ENCODE assay signal across 23 mouse cellular contexts in the genomic region with DNA sequence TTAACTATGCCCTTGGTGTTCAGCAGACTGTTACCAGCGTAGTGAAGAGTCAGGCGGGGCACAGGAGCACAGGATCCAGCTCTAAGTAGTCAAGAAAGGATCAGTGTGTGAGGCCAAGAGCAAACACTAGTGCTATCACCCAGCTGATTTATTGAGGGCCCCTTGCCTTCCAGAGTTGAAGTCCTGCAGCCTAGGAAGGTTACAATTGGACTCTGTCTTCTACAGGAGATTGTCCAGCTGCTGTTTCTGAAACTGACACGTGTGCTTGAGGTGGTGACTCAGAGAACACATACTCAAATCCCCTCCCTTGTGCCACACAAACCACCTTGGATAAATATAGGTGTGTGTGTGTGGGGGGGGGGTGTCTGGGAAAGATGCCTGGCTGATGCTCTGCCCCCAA. TPM values are rescaled to one million over a fixed set of nuclear protein-coding genes. Genes with fewer than 3 reads are reported as not detected.
A peak's percentile ranks its signal among the peaks of the same experiment; 100 is the strongest.
DNase-seq lines count a peak whose midpoint lies in the region; ATAC-seq and TF ChIP-seq lines count a peak whose summit lies in the region.
"Had no signal": no experiment of that assay in that cellular context is flagged by ENCODE, and none has a peak within 500 bp of the region (broad histone marks: within the 10 kb centered on the region; RNA-seq: fewer than 3 reads in every experiment).

No protein-coding gene starts in this region.

- TF ChIP-seq EP300 in CH12.LX (IDR thresholded peaks at IDR 0.05; ENCODE audit: low read length): no peak
- no peak for TF ChIP-seq EP300 in liver, postnatal 0 days (IDR thresholded peaks at IDR 0.05; ENCODE audit: low read depth)

- no peaks in the 10 kb centered on the region for H3K27me3 ChIP-seq in kidney, postnatal 0 days (ENCODE audit: insufficient read depth, low read length)
- H3K27me3 ChIP-seq in CH12.LX (replicated peaks): no peaks in the 10 kb centered on the region
- no peaks in the 10 kb centered on the region for H3K27me3 ChIP-seq in embryonic facial prominence, embryonic 14.5 days (replicated peaks; ENCODE audit: control insufficient read depth, insufficient read depth, low read length)
- H3K27me3 ChIP-seq in limb, embryonic 15.5 days: no peaks in the 10 kb centered on the region
- no peaks in the 10 kb centered on the region for H3K27me3 ChIP-seq in liver, postnatal 0 days (ENCODE audit: insufficient read depth, low read length)
- H3K27me3 ChIP-seq in hindbrain, embryonic 16.5 days (replicated peaks; ENCODE audit: control insufficient read depth, insufficient read depth, low read length): no peaks in the 10 kb centered on the region
- H3K27me3 ChIP-seq: forebrain, embryonic 15.5 days; midbrain, embryonic 13.5 days had no signal

- no peak overlapping the region for H3K27ac ChIP-seq in kidney, postnatal 0 days
- no peak overlapping the region for H3K27ac ChIP-seq in CH12.LX (ENCODE audit: insufficient read depth, low read depth)
- no peak overlapping the region for H3K27ac ChIP-seq in embryonic facial prominence, embryonic 14.5 days (replicated peaks; ENCODE audit: low read depth, low read length)
- H3K27ac ChIP-seq in limb, embryonic 15.5 days: no peak overlapping the region
- H3K27ac ChIP-seq in liver, postnatal 0 days (ENCODE audit: low read depth): no peak overlapping the region
- no peak overlapping the region for H3K27ac ChIP-seq in gastrocnemius, adult 2 months
- H3K27ac ChIP-seq in hindbrain, embryonic 16.5 days (ENCODE audit: low read depth, low read length): no peak overlapping the region
- H3K27ac ChIP-seq: forebrain, embryonic 15.5 days; heart, adult 2 months; hindbrain, postnatal 0 days; midbrain, embryonic 13.5 days had no signal

- TF ChIP-seq CTCF in kidney, postnatal 0 days (IDR thresholded peaks at IDR 0.05; ENCODE audit: low read depth): no peak
- no peak for TF ChIP-seq CTCF in CH12.LX (conservative IDR thresholded peaks at IDR 0.05 in 1 of 2, IDR thresholded peaks at IDR 0.05 in 1 of 2; ENCODE audit: low read depth in 2 of 2, low read length in 2 of 2)
- no peak for TF ChIP-seq CTCF in liver, postnatal 0 days (IDR thresholded peaks at IDR 0.05; ENCODE audit: low read depth)
- no peak for TF ChIP-seq CTCF in gastrocnemius, adult 2 months (IDR thresholded peaks at IDR 0.05)

- peak; percentile 61 for DNase-seq in kidney, postnatal 0 days (ENCODE audit: low spot score)
- DNase-seq in kidney, postnatal 36 days: no peak
- no peak for DNase-seq in CH12.LX (ENCODE audit: extremely low read depth)
- DNase-seq in embryonic facial prominence, embryonic 14.5 days (ENCODE audit: low spot score): no peak
- no peak for DNase-seq in liver, postnatal 0 days
- no peak for DNase-seq in gastrocnemius, adult 2 months
- DNase-seq: adrenal gland, postnatal 25 days; cerebellum, adult 8-10 months; heart, adult 2 months; layer of hippocampus, postnatal 36 days; right cerebral cortex, postnatal 25 days; thymus, postnatal 14 days had no signal

- TF ChIP-seq RAD21 in CH12.LX (IDR thresholded peaks at IDR 0.05; ENCODE audit: low read depth, low read length): no peak

- no peak overlapping the region for H3K4me2 ChIP-seq in kidney, postnatal 0 days (ENCODE audit: low read length)
- no peak overlapping the region for H3K4me2 ChIP-seq in CH12.LX (ENCODE audit: insufficient read depth, low read depth, poor library complexity, severe bottlenecking)
- H3K4me2 ChIP-seq in embryonic facial prominence, embryonic 14.5 days (ENCODE audit: low read depth, low read length): peak overlapping the region; percentile 19; the same call in 1 of the 2 replicates
- 0 out of 2 replicates have a peak overlapping the region, but pooled peaks have one; percentile 17 for H3K4me2 ChIP-seq in limb, embryonic 15.5 days
- no peak overlapping the region for H3K4me2 ChIP-seq in liver, postnatal 0 days (ENCODE audit: low read depth, low read length)
- no peak overlapping the region for H3K4me2 ChIP-seq in hindbrain, embryonic 16.5 days (ENCODE audit: low read length)
- H3K4me2 ChIP-seq: forebrain, embryonic 15.5 days; midbrain, embryonic 13.5 days had no signal

- H3K79me2 ChIP-seq in CH12.LX (replicated peaks; ENCODE audit: control insufficient read depth, extremely low read depth, insufficient read depth, poor library complexity, severe bottlenecking): no peaks in the 10 kb centered on the region

- no peak overlapping the region for H3K9ac ChIP-seq in kidney, postnatal 0 days (ENCODE audit: low read depth, low read length)
- H3K9ac ChIP-seq in CH12.LX (ENCODE audit: insufficient read depth, low read depth): no peak overlapping the region
- H3K9ac ChIP-seq in embryonic facial prominence, embryonic 14.5 days (ENCODE audit: low read depth, low read length): no peak overlapping the region
- no peak overlapping the region for H3K9ac ChIP-seq in limb, embryonic 15.5 days
- H3K9ac ChIP-seq in liver, postnatal 0 days (replicated peaks): no peak overlapping the region
- no peak overlapping the region for H3K9ac ChIP-seq in hindbrain, embryonic 16.5 days (ENCODE audit: low read depth, low read length)
- H3K9ac ChIP-seq: forebrain, embryonic 15.5 days; midbrain, embryonic 13.5 days had no signal

- no peak for TF ChIP-seq POLR2A in CH12.LX (IDR thresholded peaks at IDR 0.05; ENCODE audit: low read depth, low read length)

- 0 out of 2 replicates have a peak, but pooled peaks cover 3% of the 10 kb centered on the region for H3K4me1 ChIP-seq in kidney, postnatal 0 days (replicated peaks; ENCODE audit: insufficient read depth, low read length)
- H3K4me1 ChIP-seq in CH12.LX (ENCODE audit: control insufficient read depth in 1 of 2, insufficient read depth in 2 of 2): peaks cover 5 to 6% of the 10 kb centered on the region in 2 experiments; a peak in 1 of 4 replicates
- H3K4me1 ChIP-seq in embryonic facial prominence, embryonic 14.5 days (ENCODE audit: control insufficient read depth, insufficient read depth, low read length): peaks cover 7% of the 10 kb centered on the region; the same call in 1 of the 2 replicates
- H3K4me1 ChIP-seq in limb, embryonic 15.5 days: peaks cover 8% of the 10 kb centered on the region; the same call in 1 of the 2 replicates
- no peaks in the 10 kb centered on the region for H3K4me1 ChIP-seq in liver, postnatal 0 days (ENCODE audit: insufficient read depth)
- H3K4me1 ChIP-seq in hindbrain, embryonic 16.5 days (ENCODE audit: control insufficient read depth, insufficient read depth, low read depth, low read length): no peaks in the 10 kb centered on the region
- H3K4me1 ChIP-seq: forebrain, embryonic 15.5 days; midbrain, embryonic 13.5 days had no signal

- in situ Hi-C loops in CH12.LX (cut with MboI; ENCODE audit: low pct_ligation_motif_present, low pct_unique_long_range_greater_than_20kb, low sequenced_read_pairs): no loop called here

- no peaks in the 10 kb centered on the region for H3K36me3 ChIP-seq in kidney, postnatal 0 days (ENCODE audit: insufficient read depth, low read length)
- no peaks in the 10 kb centered on the region for H3K36me3 ChIP-seq in CH12.LX (replicated peaks in 1 of 2; ENCODE audit: control insufficient read depth in 1 of 2, insufficient read depth in 1 of 2, low read length in 1 of 2)
- no peaks in the 10 kb centered on the region for H3K36me3 ChIP-seq in embryonic facial prominence, embryonic 14.5 days (ENCODE audit: control insufficient read depth, insufficient read depth, low read length)
- no peaks in the 10 kb centered on the region for H3K36me3 ChIP-seq in limb, embryonic 15.5 days
- H3K36me3 ChIP-seq in liver, postnatal 0 days (replicated peaks; ENCODE audit: insufficient read depth, low read length): no peaks in the 10 kb centered on the region
- H3K36me3 ChIP-seq in hindbrain, embryonic 16.5 days (ENCODE audit: control insufficient read depth, insufficient read depth, low read length): no peaks in the 10 kb centered on the region
- H3K36me3 ChIP-seq: forebrain, embryonic 15.5 days; G1E; midbrain, embryonic 13.5 days had no signal

- intact Hi-C loops in gastrocnemius, adult 2 months (cut with DNase I): no loop called here

- no peaks in the 10 kb centered on the region for H3K9me3 ChIP-seq in kidney, postnatal 0 days (replicated peaks; ENCODE audit: low read length)
- no peaks in the 10 kb centered on the region for H3K9me3 ChIP-seq in CH12.LX (replicated peaks; ENCODE audit: low read length)
- H3K9me3 ChIP-seq in embryonic facial prominence, embryonic 14.5 days (ENCODE audit: control insufficient read depth, low read length): no peaks in the 10 kb centered on the region
- H3K9me3 ChIP-seq in limb, embryonic 15.5 days: no peaks in the 10 kb centered on the region
- no peaks in the 10 kb centered on the region for H3K9me3 ChIP-seq in liver, postnatal 0 days (ENCODE audit: low read length)
- H3K9me3 ChIP-seq in hindbrain, embryonic 16.5 days (ENCODE audit: control insufficient read depth, low read length): no peaks in the 10 kb centered on the region
- H3K9me3 ChIP-seq: forebrain, embryonic 15.5 days; midbrain, embryonic 13.5 days had no signal

- 22% methylated on average over 3 of the region's 3 CpGs for WGBS in kidney, postnatal 0 days
- 61% methylated on average over 3 of the region's 3 CpGs for WGBS in embryonic facial prominence, embryonic 14.5 days
- WGBS in limb, embryonic 15.5 days: 51% methylated on average over 3 of the region's 3 CpGs
- 67% methylated on average over 3 of the region's 3 CpGs for WGBS in liver, postnatal 0 days (ENCODE audit: insufficient replicate concordance)
- 83% methylated on average over 3 of the region's 3 CpGs for WGBS in hindbrain, embryonic 16.5 days

- no peak for ATAC-seq in kidney, postnatal 0 days (replicated peaks; ENCODE audit: low FRiP score, low read depth)
- no peak for ATAC-seq in embryonic facial prominence, embryonic 14.5 days (ENCODE audit: low read depth)
- ATAC-seq in limb, embryonic 15.5 days (ENCODE audit: insufficient number of reproducible peaks, low FRiP score, low TSS enrichment, low read depth): no peak
- no peak for ATAC-seq in liver, postnatal 0 days
- ATAC-seq in hindbrain, embryonic 16.5 days: no peak
- ATAC-seq: forebrain, embryonic 15.5 days; hindbrain, postnatal 0 days; midbrain, embryonic 13.5 days had no signal

- no peak overlapping the region for H3K4me3 ChIP-seq in kidney, postnatal 0 days (replicated peaks; ENCODE audit: low read depth, low read length)
- H3K4me3 ChIP-seq in CH12.LX (replicated peaks in 1 of 3; ENCODE audit: low read depth in 2 of 3, low read length in 2 of 3, poor library complexity in 1 of 3): no peak overlapping the region
- H3K4me3 ChIP-seq in embryonic facial prominence, embryonic 14.5 days (ENCODE audit: low read depth, low read length): no peak overlapping the region
- peak overlapping the region; percentile 1; the same call in 1 of the 2 replicates for H3K4me3 ChIP-seq in limb, embryonic 15.5 days
- H3K4me3 ChIP-seq in liver, postnatal 0 days (ENCODE audit: low read depth, low read length): no peak overlapping the region
- no peak overlapping the region for H3K4me3 ChIP-seq in gastrocnemius, adult 2 months
- H3K4me3 ChIP-seq in hindbrain, embryonic 16.5 days (ENCODE audit: low read length): no peak overlapping the region
- H3K4me3 ChIP-seq: erythroblast, embryonic 14.5 days; forebrain, embryonic 15.5 days; heart, adult 2 months; midbrain, embryonic 13.5 days had no signal

- dilution Hi-C loops in CH12.LX (cut with MboI; ENCODE audit: extremely low pct_ligation_motif_present, extremely low pct_unique_long_range_greater_than_20kb, low sequenced_read_pairs): no loop called here

RNA-seq across cellular contexts. Expression of a gene that starts 3.8 kb away (rescaled TPM):
- 0.89 and 1.1 TPM in 2 replicates for polyA plus RNA-seq in kidney, postnatal 0 days (2015; fragmentation: Nextera tagmentation; extraction: Ambion mirVana)
- 0.04 TPM in 1 of 2 replicates, not detected in the other for total RNA-seq in CH12.LX (2012; rRNA removed)
- total RNA-seq in CH12.LX (2014; rRNA removed): not detected in 2 replicates
- not detected in 2 replicates for polyA plus RNA-seq in CH12.LX (2012; ENCODE audit: insufficient read length, low read depth)
- polyA plus RNA-seq in embryonic facial prominence, embryonic 14.5 days (2014; fragmentation: Nextera tagmentation; extraction: Ambion mirVana): 5.0 and 5.9 TPM in 2 replicates
- polyA plus RNA-seq in limb, embryonic 15.5 days (2015; fragmentation: Nextera tagmentation; extraction: Ambion mirVana): 3.0 and 5.1 TPM in 2 replicates
- polyA plus RNA-seq in liver, postnatal 0 days (2015; fragmentation: Nextera tagmentation; extraction: Ambion mirVana): not detected in 2 replicates
- 1 to 10 TPM in 1 of 2 experiments, under 1 TPM in 1; 0.38 to 2.0 TPM for total RNA-seq in gastrocnemius, adult 2 months (2021)
- 0.19 and 0.20 TPM in 2 replicates for polyA plus RNA-seq in hindbrain, embryonic 16.5 days (2015; fragmentation: Nextera tagmentation; extraction: Ambion mirVana)
- total RNA-seq: adrenal gland, postnatal 25 days; G1E; heart, adult 2 months; layer of hippocampus, postnatal 36 days; left cerebral cortex, postnatal 36 days had no signal
- polyA plus RNA-seq: erythroblast, embryonic 14.5 days; forebrain, embryonic 15.5 days; G1E had no signal

RNA-seq across cellular contexts. Expression of a gene that starts 51.2 kb away (rescaled TPM):
- polyA plus RNA-seq in kidney, postnatal 0 days (2015; fragmentation: Nextera tagmentation; extraction: Ambion mirVana): not detected in 2 replicates
- total RNA-seq in CH12.LX (2012; rRNA removed) (0.04 and 0.17 TPM in 2 replicates), CH12.LX (2014; rRNA removed) (0.23 and 0.26 TPM in 2 replicates)
- polyA plus RNA-seq in CH12.LX (2012; ENCODE audit: insufficient read length, low read depth): not detected in 2 replicates
- 1.9 and 2.7 TPM in 2 replicates for polyA plus RNA-seq in embryonic facial prominence, embryonic 14.5 days (2014; fragmentation: Nextera tagmentation; extraction: Ambion mirVana)
- 0.12 and 0.19 TPM in 2 replicates for polyA plus RNA-seq in limb, embryonic 15.5 days (2015; fragmentation: Nextera tagmentation; extraction: Ambion mirVana)
- not detected in 2 replicates for polyA plus RNA-seq in liver, postnatal 0 days (2015; fragmentation: Nextera tagmentation; extraction: Ambion mirVana)
- total RNA-seq in gastrocnemius, adult 2 months (2021): not detected
- 0.47 and 0.49 TPM in 2 replicates for polyA plus RNA-seq in hindbrain, embryonic 16.5 days (2015; fragmentation: Nextera tagmentation; extraction: Ambion mirVana)
- total RNA-seq: adrenal gland, postnatal 25 days; gastrocnemius, adult 18-20 months; heart, adult 2 months; heart, postnatal 10 days had no signal
- polyA plus RNA-seq: erythroblast, embryonic 14.5 days; G1E; heart, adult 2 months; neural tube, embryonic 11.5 days had no signal

Comparison
In these comparisons a context has a peak if more than half of its experiments do, and no peak if none do; other contexts are left out.
1. H3K4me2 ChIP-seq: peak in embryonic facial prominence, embryonic 14.5 days (single experiment) and limb, embryonic 15.5 days (single experiment); none in kidney, postnatal 0 days (single experiment), CH12.LX (single experiment), liver, postnatal 0 days (single experiment) and hindbrain, embryonic 16.5 days (single experiment).